8 mouse cellular contexts compared by ENCODE assay signal in the genomic region with DNA sequence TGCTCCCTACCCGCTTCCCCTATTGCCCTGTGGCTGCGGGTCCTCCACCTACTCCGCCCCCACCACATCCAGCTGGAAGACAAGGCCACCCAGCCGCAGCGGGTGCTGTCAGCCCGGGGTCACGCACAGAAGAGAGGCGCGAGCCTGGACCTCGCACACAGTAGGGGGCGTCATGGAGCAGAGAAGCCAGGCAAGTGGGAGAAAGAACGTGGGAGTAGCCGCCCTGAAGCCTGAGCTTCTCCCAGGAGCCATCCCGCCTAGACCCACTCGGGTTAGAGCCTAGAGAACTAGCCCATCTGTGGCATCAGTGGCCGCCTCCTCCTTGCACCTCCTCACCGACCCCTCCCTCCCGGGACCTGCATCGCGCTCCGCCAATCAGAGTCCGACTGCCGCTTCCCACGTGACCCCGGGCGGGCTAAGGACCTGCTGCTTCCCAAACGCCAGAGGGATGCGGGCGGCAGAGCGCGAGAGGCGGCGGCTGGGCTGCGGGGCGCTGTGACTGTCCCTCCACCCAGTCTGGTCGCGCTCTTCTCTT. TPM values are rescaled to one million over a fixed set of nuclear protein-coding genes. Genes with fewer than 3 reads are reported as not detected.
A peak's percentile ranks its signal among the peaks of the same experiment; 100 is the strongest.
DNase-seq lines count a peak whose midpoint lies in the region; ATAC-seq and TF ChIP-seq lines count a peak whose summit lies in the region.

No protein-coding gene starts in this region.

- peak overlapping the region; percentile 57 for H3K9ac ChIP-seq in embryonic facial prominence, embryonic 14.5 days (ENCODE audit: low read depth, low read length)

- H3K27me3 ChIP-seq in embryonic facial prominence, embryonic 14.5 days (replicated peaks; ENCODE audit: control insufficient read depth, insufficient read depth, low read length) = peaks cover 56% of the 10 kb centered on the region
- peaks cover 5% of the 10 kb centered on the region; the same call in 1 of the 2 replicates for H3K27me3 ChIP-seq in kidney, adult 2 months (replicated peaks; ENCODE audit: control insufficient read depth, insufficient read depth, low read length)
- peaks cover 76% of the 10 kb centered on the region for H3K27me3 ChIP-seq in midbrain, embryonic 10.5 days (ENCODE audit: low read depth, poor library complexity, severe bottlenecking)

- H3K36me3 ChIP-seq in embryonic facial prominence, embryonic 14.5 days (ENCODE audit: control insufficient read depth, insufficient read depth, low read length) = no peaks in the 10 kb centered on the region
- H3K36me3 ChIP-seq in kidney, adult 2 months (ENCODE audit: control insufficient read depth, insufficient read depth, low read length) = no peaks in the 10 kb centered on the region
- no peaks in the 10 kb centered on the region for H3K36me3 ChIP-seq in midbrain, embryonic 10.5 days

- ATAC-seq in embryonic facial prominence, embryonic 14.5 days (ENCODE audit: low read depth) = peak; percentile 98
- ATAC-seq in monocyte, adult 5-6 weeks (replicated peaks; ENCODE audit: insufficient number of reproducible peaks, low FRiP score, low TSS enrichment, poor library complexity, severe bottlenecking) = no peak

- no peak for TF ChIP-seq POLR2A in kidney, adult 2 months (IDR thresholded peaks at IDR 0.05; ENCODE audit: low read depth, low read length)

- 0 out of 2 replicates have a peak, but pooled peaks have one; percentile 7 for TF ChIP-seq CTCF in kidney, adult 2 months (conservative IDR thresholded peaks at IDR 0.05; ENCODE audit: insufficient read depth, insufficient read length, low read depth, low read length)

- intact Hi-C loops in left cerebral cortex, postnatal 4 days (cut with DNase I) = loop anchor here (2.0 kb wide), 1 partner anchor 406 kb away; no protein-coding TSS in a partner anchor

- DNase-seq in adrenal gland, postnatal 4 days (ENCODE audit: low spot score in 2 of 2) = peak; percentile 49 to 56
- DNase-seq in embryonic facial prominence, embryonic 14.5 days (ENCODE audit: low spot score) = peak; percentile 94
- DNase-seq in heart, adult 8-10 months (ENCODE audit: low spot score) = peak; percentile 68
- peak; percentile 54 for DNase-seq in kidney, adult 2 months
- DNase-seq in left cerebral cortex, postnatal 4 days = peak; percentile 98
- peak; percentile 95 for DNase-seq in midbrain, embryonic 10.5 days (ENCODE audit: low spot score)
- DNase-seq in skeletal muscle tissue, adult 2 months (ENCODE audit: low read depth, low spot score) = peak; percentile 86

- peak overlapping the region; percentile 61 for H3K4me3 ChIP-seq in embryonic facial prominence, embryonic 14.5 days (ENCODE audit: low read depth, low read length)
- peak overlapping the region; percentile 44 for H3K4me3 ChIP-seq in kidney, adult 2 months (ENCODE audit: insufficient read depth, low read depth, low read length)
- peak overlapping the region; percentile 61 for H3K4me3 ChIP-seq in midbrain, embryonic 10.5 days

- H3K27ac ChIP-seq in embryonic facial prominence, embryonic 14.5 days (replicated peaks; ENCODE audit: low read depth, low read length) = no peak overlapping the region
- H3K27ac ChIP-seq in kidney, adult 2 months (ENCODE audit: insufficient read depth, low read depth, low read length) = no peak overlapping the region
- H3K27ac ChIP-seq in midbrain, embryonic 10.5 days (replicated peaks) = peak overlapping the region; percentile 79

- WGBS in embryonic facial prominence, embryonic 14.5 days = 0% methylated on average over 24 of the region's 37 CpGs
- WGBS in kidney, adult 2 months = under 1% methylated on average over 37 of the region's 37 CpGs
- under 1% methylated on average over 37 of the region's 37 CpGs for WGBS in midbrain, embryonic 10.5 days

- H3K4me1 ChIP-seq in embryonic facial prominence, embryonic 14.5 days (ENCODE audit: control insufficient read depth, insufficient read depth, low read length) = peaks cover 4% of the 10 kb centered on the region; the same call in 1 of the 2 replicates
- no peaks in the 10 kb centered on the region for H3K4me1 ChIP-seq in kidney, adult 2 months (ENCODE audit: control insufficient read depth, insufficient read depth, low read length)
- H3K4me1 ChIP-seq in midbrain, embryonic 10.5 days = peaks cover 31% of the 10 kb centered on the region

- H3K9me3 ChIP-seq in embryonic facial prominence, embryonic 14.5 days (ENCODE audit: control insufficient read depth, low read length) = no peaks in the 10 kb centered on the region
- no peaks in the 10 kb centered on the region for H3K9me3 ChIP-seq in midbrain, embryonic 10.5 days (replicated peaks)

- H3K4me2 ChIP-seq in embryonic facial prominence, embryonic 14.5 days (ENCODE audit: low read depth, low read length) = peak overlapping the region; percentile 99

RNA-seq across cellular contexts. Expression of a gene that starts 26.7 kb away (rescaled TPM):
- 10 to 100 TPM; 11.5 to 12.7 TPM for total RNA-seq in adrenal gland, postnatal 4 days (2021)
- polyA plus RNA-seq in embryonic facial prominence, embryonic 14.5 days (2014; fragmentation: Nextera tagmentation; extraction: Ambion mirVana) = 26.3 and 37.1 TPM in 2 replicates
- 1 to 10 TPM in 1 of 4 experiments, under 1 TPM in 3; 0.19 to 1.2 (median 0.27) TPM for total RNA-seq in heart, adult 8-10 months (2022)
- 0.52 and 0.60 TPM in 2 replicates for polyA plus RNA-seq in kidney, adult 2 months (2012; rRNA removed)
- total RNA-seq in left cerebral cortex, postnatal 4 days (2021) = 10 to 100 TPM; 35.9 to 41.7 TPM
- polyA plus RNA-seq in midbrain, embryonic 10.5 days (2016; fragmentation: Nextera tagmentation; extraction: Ambion mirVana) = 4.1 and 5.3 TPM in 2 replicates
- not detected in 3 replicates for total RNA-seq in monocyte, adult 5-6 weeks (2017)

Comparison
In these comparisons a context has a peak if more than half of its experiments do, and no peak if none do; other contexts are left out.
1. RNA of a gene that starts 26.7 kb away (total RNA-seq): 35.9 to 41.7 TPM in left cerebral cortex, postnatal 4 days and 11.5 to 12.7 TPM in adrenal gland, postnatal 4 days; 0.19 to 1.2 TPM in heart, adult 8-10 months and not detected in monocyte, adult 5-6 weeks; every median in the first group is over 4 times any median in the second.
2. Peak in every context shown above with its lines, with median percentiles within 50 percentile points of each other: DNase-seq and H3K4me3 ChIP-seq.